Mouse (Mus musculus): ENCODE results near the gene Ablim1.

- TF ChIP-seq POLR2A (IDR thresholded peaks at IDR 0.05; ENCODE audit: control insufficient read depth, extremely low read depth, insufficient read depth, low read length, poor library complexity) (no peak), CTCF (IDR thresholded peaks at IDR 0.05; ENCODE audit: borderline replicate concordance, control insufficient read depth, extremely low read depth, insufficient read depth, low read length, poor library complexity) (no peak)
Observed at GRCm38 (mm10) chr19:57357811-57358210, 43.1 kb upstream of the Ablim1 start.

Measured in thymus, adult 2 months (tissue).